Mouse (Mus musculus) MEL (cell line): Measurements from ENCODE around the gene Hspb3. TPM values are rescaled to one million over a fixed set of nuclear protein-coding genes. Genes with fewer than 3 reads are reported as not detected.

ENCODE experiments used
- DNase-seq: peaks from one replicate; pipeline ENCODE4 v3.0.0; 2011; ENCODE audit warnings: low read depth, low spot score
- H3K27ac ChIP-seq: 2 replicates; pipeline ENCODE4 v1.5.1; 2012; ENCODE audit warnings: low read depth, mild to moderate bottlenecking, control low read depth, low read length, moderate library complexity; ENCODE audit not compliant: control insufficient read depth
- H3K27me3 ChIP-seq, 2 experiments: fragments of 150-350 bp in 1 of 2; sonication (generic) in 1 of 2; 2 replicates each; pipeline ENCODE4 v1.6.1; 2012; ENCODE audit warnings: low read length in 2 of 2, mild to moderate bottlenecking in 2 of 2, improper control_type of control experiment in 1 of 2, moderate library complexity in 1 of 2; ENCODE audit not compliant: insufficient read depth in 2 of 2, control insufficient read depth in 1 of 2
- H3K36me3 ChIP-seq, 2 experiments: 2 replicates each; pipeline ENCODE4 v1.6.1; 2012 to 2014; ENCODE audit warnings: low read length in 2 of 2, improper control_type of control experiment in 1 of 2, inconsistent platforms in 1 of 2, mild to moderate bottlenecking in 1 of 2; ENCODE audit not compliant: insufficient read depth in 2 of 2, control insufficient read depth in 1 of 2
- H3K4me1 ChIP-seq, 2 experiments: fragments of 150-350 bp in 1 of 2; sonication (generic) in 1 of 2; 2 replicates each; pipeline ENCODE4 v1.6.1; 2012; ENCODE audit warnings: low read length in 2 of 2, improper control_type of control experiment in 1 of 2, mild to moderate bottlenecking in 1 of 2; ENCODE audit not compliant: insufficient read depth in 2 of 2, control insufficient read depth in 1 of 2
- H3K4me3 ChIP-seq, 2 experiments: fragments of 150-350 bp in 1 of 2; sonication (generic) in 1 of 2; 2 replicates each; pipeline ENCODE4 v1.5.1; 2012; ENCODE audit warnings: low read depth in 2 of 2, low read length in 2 of 2, mild to moderate bottlenecking in 2 of 2, moderate library complexity in 2 of 2, control low read depth in 1 of 2, improper control_type of control experiment in 1 of 2; ENCODE audit not compliant: control insufficient read depth in 1 of 2, insufficient read depth in 1 of 2
- H3K79me2 ChIP-seq: 2 replicates; pipeline ENCODE4 v1.6.1; 2012; ENCODE audit warnings: mild to moderate bottlenecking, low read length, moderate library complexity; ENCODE audit not compliant: control insufficient read depth, poor library complexity, insufficient read depth
- H3K9ac ChIP-seq: 2 replicates; pipeline ENCODE4 v1.6.1; 2012; ENCODE audit warnings: low read depth, mild to moderate bottlenecking, control low read depth, low read length, moderate library complexity; ENCODE audit not compliant: control insufficient read depth, poor library complexity, severe bottlenecking
- H3K9me3 ChIP-seq: fragments of 150-350 bp; sonication (generic); replicated peaks from 2 replicates; pipeline ENCODE4 v1.6.1; 2012; ENCODE audit warnings: mild to moderate bottlenecking, low read length, improper control_type of control experiment, moderate library complexity; ENCODE audit not compliant: insufficient read depth
- CHD2 ChIP-seq: IDR thresholded peaks from 2 replicates; pipeline ENCODE4 v1.6.1; 2011; ENCODE audit warnings: low read length, improper control_type of control experiment
- CTCF ChIP-seq, 3 experiments: IDR thresholded peaks in 2 of 3; conservative IDR thresholded peaks in 1 of 3; 2 replicates each; pipeline ENCODE4 v1.5.1; 2011 to 2012; ENCODE audit warnings: low read length in 3 of 3, low read depth in 2 of 3, mild to moderate bottlenecking in 2 of 3, improper control_type of control experiment in 1 of 3, inconsistent platforms in 1 of 3, mixed read lengths in 1 of 3, moderate library complexity in 1 of 3; ENCODE audit not compliant: control insufficient read depth in 1 of 3, insufficient read depth in 1 of 3, poor library complexity in 1 of 3, severe bottlenecking in 1 of 3
- E2F4 ChIP-seq: IDR thresholded peaks from 2 replicates; pipeline ENCODE4 v1.6.1; 2011; ENCODE audit warnings: low read depth, low read length, improper control_type of control experiment, borderline replicate concordance
- ETS1 ChIP-seq: IDR thresholded peaks from 2 replicates; pipeline ENCODE4 v1.6.1; 2012; ENCODE audit warnings: low read depth, mild to moderate bottlenecking, inconsistent platforms, low read length, improper control_type of control experiment, moderate library complexity
- JUND ChIP-seq: IDR thresholded peaks from 2 replicates; pipeline ENCODE4 v1.6.1; 2011; ENCODE audit warnings: low read depth, mild to moderate bottlenecking, improper control_type of control experiment, low read length
- MEF2A ChIP-seq: IDR thresholded peaks from 2 replicates; pipeline ENCODE4 v1.6.1; 2014; ENCODE audit warnings: low read depth, mild to moderate bottlenecking, inconsistent platforms, low read length, improper control_type of control experiment; ENCODE audit not compliant: poor library complexity, insufficient replicate concordance, severe bottlenecking; ENCODE audit errors: extremely low read depth
- NRF1 ChIP-seq: IDR thresholded peaks from 2 replicates; pipeline ENCODE4 v1.6.1; 2014; ENCODE audit warnings: low read depth, mild to moderate bottlenecking, inconsistent platforms, low read length, improper control_type of control experiment, moderate library complexity; ENCODE audit not compliant: poor library complexity, insufficient read depth, severe bottlenecking
- SIN3A ChIP-seq: IDR thresholded peaks from 2 replicates; pipeline ENCODE4 v1.6.1; 2012; ENCODE audit warnings: low read length, improper control_type of control experiment, inconsistent platforms
- TAL1 ChIP-seq: IDR thresholded peaks from 2 replicates; pipeline ENCODE4 v1.6.1; 2012; ENCODE audit warnings: mild to moderate bottlenecking, inconsistent platforms, low read length, moderate library complexity, mixed read lengths
- ZKSCAN1 ChIP-seq: IDR thresholded peaks from 2 replicates; pipeline ENCODE4 v1.6.1; 2012; ENCODE audit warnings: low read depth, mild to moderate bottlenecking, inconsistent platforms, low read length, improper control_type of control experiment, moderate library complexity
- polyA plus RNA-seq, 2 experiments: library from polyadenylated mRNA; stranded (reverse) in 1 of 2; unstranded in 1 of 2; fragments of >175 nt in 1 of 2; fragments of >200 nt in 1 of 2; gene quantifications; 2 replicates each; pipeline versions ENCODE4 v1.2.1 to v1.2.4; 2012; ENCODE audit warnings: low replicate concordance in 2 of 2, low read depth in 1 of 2; ENCODE audit not compliant: insufficient read length in 2 of 2, insufficient read depth in 1 of 2, missing spikeins in 1 of 2
- total RNA-seq: library from RNA; depleted of rRNA; stranded (reverse); fragments of 300-350 nt; gene quantifications from 2 replicates; pipeline ENCODE4 v1.2.3, GENCODE M21; 2012

The Hspb3 gene
- total and polyA plus RNA-seq, 3 experiments: not detected

- H3K79me2 ChIP-seq: no peaks in the 10 kb centered on the region
- H3K27me3 ChIP-seq: no peaks in the 10 kb centered on the region
- no peaks in the 10 kb centered on the region for H3K36me3 ChIP-seq
- peak overlapping the region; percentile 31; the same call in 1 of the 2 replicates for H3K9ac ChIP-seq
- peaks cover 0 to 14% of the 10 kb centered on the region in 2 experiments; a peak in 2 of 4 replicates for H3K4me1 ChIP-seq
- H3K9me3 ChIP-seq: no peaks in the 10 kb centered on the region
- H3K4me3 ChIP-seq: no peak overlapping the region
- TF ChIP-seq E2F4: no peak
- no peak for DNase-seq
- no peak overlapping the region for H3K27ac ChIP-seq
Observed at GRCm38 (mm10) chr13:113635799-113636222, 27.7 kb downstream of the Hspb3 start.

DNA sequence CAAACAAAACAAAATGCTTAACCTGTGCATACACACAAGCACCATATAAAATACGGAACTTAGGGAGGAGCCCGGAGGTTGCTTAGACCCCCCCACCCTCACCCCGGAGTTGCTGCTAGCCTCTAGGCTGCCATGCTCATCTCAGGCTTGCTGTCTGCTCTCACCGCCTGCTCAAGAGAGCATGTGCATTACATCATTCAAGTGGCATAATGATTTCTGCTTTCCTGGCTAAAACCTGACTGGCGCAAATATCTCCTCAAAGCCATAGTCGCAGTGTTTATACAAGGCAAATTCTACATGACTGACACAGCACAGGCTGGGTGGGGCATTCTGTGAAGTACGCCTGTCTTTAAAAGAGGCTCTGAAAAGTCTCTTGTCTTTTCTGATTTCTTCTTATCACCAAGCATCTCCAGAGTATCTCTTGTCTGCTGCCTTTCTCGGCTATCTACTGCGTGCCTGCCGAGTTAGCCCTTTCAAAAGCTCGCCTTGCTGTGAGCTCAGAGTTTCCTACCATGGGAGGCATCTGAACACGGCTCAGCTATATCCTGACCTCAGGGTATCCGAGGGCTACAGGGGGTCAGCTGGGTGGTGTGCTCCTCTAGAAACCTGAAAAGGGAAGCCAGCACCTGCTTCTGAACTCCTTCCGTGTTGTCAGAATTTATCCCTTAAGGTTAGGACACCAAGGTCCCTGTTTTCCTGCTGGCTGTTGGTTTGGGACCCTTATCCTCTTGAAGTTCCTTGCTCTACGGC lies 28.6 kb downstream of the Hspb3 start:
- no peaks in the 10 kb centered on the region for H3K36me3 ChIP-seq
- H3K27ac ChIP-seq: no peak overlapping the region
- TF ChIP-seq JUND: no peak
- TF ChIP-seq ETS1: 0 out of 2 replicates have a peak, but pooled peaks have one; percentile 9
- TF ChIP-seq CHD2: no peak
- no peak for TF ChIP-seq CTCF (IDR thresholded peaks at IDR 0.05 in 2 of 3, conservative IDR thresholded peaks at IDR 0.05 in 1 of 3; ENCODE audit: control insufficient read depth in 1 of 3, insufficient read depth in 1 of 3, low read depth in 2 of 3, low read length in 3 of 3, poor library complexity in 1 of 3, severe bottlenecking in 1 of 3)
- no peak overlapping the region for H3K4me3 ChIP-seq
- H3K9ac ChIP-seq: no peak overlapping the region
- H3K27me3 ChIP-seq: no peaks in the 10 kb centered on the region
- no peaks in the 10 kb centered on the region for H3K9me3 ChIP-seq
- DNase-seq: peak; percentile 18
- no peaks in the 10 kb centered on the region for H3K79me2 ChIP-seq
- H3K4me1 ChIP-seq: peaks cover 0 to 14% of the 10 kb centered on the region in 2 experiments; a peak in 2 of 4 replicates

- Histone ChIP-seq H3K27me3 (no peaks in the 10 kb centered on the region), H3K9ac (no peak overlapping the region), H3K36me3 (no peaks in the 10 kb centered on the region), H3K9me3 (no peaks in the 10 kb centered on the region), H3K27ac (no peak overlapping the region), H3K4me3 (no peak overlapping the region), H3K4me1 (peaks cover 0 to 14% of the 10 kb centered on the region in 2 experiments; a peak in 2 of 4 replicates), H3K79me2 (no peaks in the 10 kb centered on the region)
- no peak for TF ChIP-seq E2F4
- TF ChIP-seq TAL1: 0 out of 2 replicates have a peak, but pooled peaks have one; percentile 17
- no peak for TF ChIP-seq MEF2A
- no peak for TF ChIP-seq ZKSCAN1
- no peak for TF ChIP-seq NRF1
- TF ChIP-seq SIN3A: no peak
- peak; percentile 83 for DNase-seq
Observed at GRCm38 (mm10) chr13:113632506-113632905, 31.0 kb downstream of the Hspb3 start.
